ENCODE assay signal across 9 mouse cellular contexts in the genomic region with DNA sequence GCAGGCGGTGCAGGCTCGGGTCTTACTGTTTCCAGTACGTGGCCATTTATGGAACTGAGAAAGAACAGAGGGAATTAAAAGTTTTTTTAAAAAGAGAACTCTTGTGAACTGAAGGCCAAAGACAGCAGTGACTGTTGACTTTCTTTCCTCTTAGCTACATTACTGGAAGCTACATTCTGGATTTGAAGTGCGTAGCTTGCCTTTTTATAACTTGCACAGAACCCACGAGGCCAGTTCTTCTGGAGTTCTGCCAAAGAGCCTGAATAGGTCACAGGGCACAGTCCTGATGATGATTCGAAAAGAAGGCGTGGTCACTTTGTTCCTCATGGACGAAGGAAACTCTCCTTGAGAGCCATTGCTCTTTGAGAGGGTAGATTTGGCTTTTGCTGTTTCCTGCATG. TPM values are rescaled to one million over a fixed set of nuclear protein-coding genes. Genes with fewer than 3 reads are reported as not detected.
A peak's percentile ranks its signal among the peaks of the same experiment; 100 is the strongest.
DNase-seq lines count a peak whose midpoint lies in the region; ATAC-seq lines count a peak whose summit lies in the region.
"Had no signal": no experiment of that assay in that cellular context is flagged by ENCODE, and none has a peak within 500 bp of the region (broad histone marks: within the 10 kb centered on the region; RNA-seq: fewer than 3 reads in every experiment).

No protein-coding gene starts in this region.

- H3K36me3 ChIP-seq in hindbrain, embryonic 16.5 days (ENCODE audit: control insufficient read depth, insufficient read depth, low read length): no peaks in the 10 kb centered on the region
- peaks cover 3% of the 10 kb centered on the region; the same call in 1 of the 2 replicates for H3K36me3 ChIP-seq in hindbrain, embryonic 12.5 days

- H3K4me1 ChIP-seq in hindbrain, embryonic 16.5 days (ENCODE audit: control insufficient read depth, insufficient read depth, low read depth, low read length): peaks cover 2% of the 10 kb centered on the region; the same call in 1 of the 2 replicates
- H3K4me1 ChIP-seq in hindbrain, embryonic 12.5 days: peaks cover 13% of the 10 kb centered on the region; the same call in 1 of the 2 replicates

- H3K9me3 ChIP-seq in hindbrain, embryonic 16.5 days (ENCODE audit: control insufficient read depth, low read length): no peaks in the 10 kb centered on the region
- H3K9me3 ChIP-seq in hindbrain, embryonic 12.5 days (replicated peaks): no peaks in the 10 kb centered on the region

- no peak overlapping the region; the same call in 1 of the 2 replicates for H3K4me2 ChIP-seq in hindbrain, embryonic 16.5 days (ENCODE audit: low read length)
- H3K4me2 ChIP-seq in hindbrain, embryonic 12.5 days (replicated peaks): no peak overlapping the region

- peak; percentile 42 for DNase-seq in gastrocnemius, postnatal 25 days
- peak; percentile 95 for DNase-seq in kidney, adult 9 months
- peak; percentile 42 to 56 for DNase-seq in lung, postnatal 4 days
- no peak for DNase-seq in right cerebral cortex, postnatal 4 days
- no peak for DNase-seq in thymus, postnatal 10 days (ENCODE audit: low spot score in 2 of 2)
- DNase-seq in testis, postnatal 10 days (ENCODE audit: low spot score): no peak

- 58% methylated on average over 8 of the region's 8 CpGs for WGBS in hindbrain, embryonic 16.5 days
- WGBS in hindbrain, embryonic 12.5 days: 62% methylated on average over 8 of the region's 8 CpGs

- no peak for ATAC-seq in hindbrain, embryonic 16.5 days
- no peak for ATAC-seq in hindbrain, embryonic 12.5 days (ENCODE audit: low FRiP score)

- H3K27ac ChIP-seq in hindbrain, embryonic 16.5 days (ENCODE audit: low read depth, low read length): peak overlapping the region; percentile 46
- H3K27ac ChIP-seq in hindbrain, embryonic 12.5 days: no peak overlapping the region

- no peaks in the 10 kb centered on the region for H3K27me3 ChIP-seq in hindbrain, embryonic 16.5 days (replicated peaks; ENCODE audit: control insufficient read depth, insufficient read depth, low read length)
- no peaks in the 10 kb centered on the region for H3K27me3 ChIP-seq in hindbrain, embryonic 12.5 days

- H3K9ac ChIP-seq in hindbrain, embryonic 16.5 days (ENCODE audit: low read depth, low read length): no peak overlapping the region
- H3K9ac ChIP-seq in hindbrain, embryonic 12.5 days: no peak overlapping the region

- no peak overlapping the region for H3K4me3 ChIP-seq in hindbrain, embryonic 16.5 days (ENCODE audit: low read length)
- no peak overlapping the region for H3K4me3 ChIP-seq in hindbrain, embryonic 12.5 days
- H3K4me3 ChIP-seq: erythroblast, embryonic 14.5 days had no signal

RNA-seq across cellular contexts. Expression of gene Syne2, which starts 35.6 kb away (rescaled TPM):
- 41.3 and 42.6 TPM in 2 replicates for polyA plus RNA-seq in hindbrain, embryonic 16.5 days (2015; fragmentation: Nextera tagmentation; extraction: Ambion mirVana)
- 92.8 and 97.9 TPM in 2 replicates for polyA plus RNA-seq in hindbrain, embryonic 12.5 days (2016; fragmentation: Nextera tagmentation; extraction: Ambion mirVana)
- 10 to 100 TPM; 13.2 to 13.5 TPM for total RNA-seq in gastrocnemius, postnatal 25 days (2021)
- polyA plus RNA-seq: erythroblast, embryonic 14.5 days had no signal

Comparison
In these comparisons a context has a peak if more than half of its experiments do, and no peak if none do; other contexts are left out.
1. DNase-seq: peak in gastrocnemius, postnatal 25 days (single experiment), kidney, adult 9 months (single experiment) and lung, postnatal 4 days (2 of 2); none in right cerebral cortex, postnatal 4 days (single experiment), thymus, postnatal 10 days (0 of 2) and testis, postnatal 10 days (single experiment).